Mouse (Mus musculus): ENCODE measurements at regions not wholly inside any gene's neighbourhood (a gene's known extent, or its start where the extent isn't known, plus 50 kb on each side); places are given as distances from the start of the nearest gene placed in this dataset.

DNA sequence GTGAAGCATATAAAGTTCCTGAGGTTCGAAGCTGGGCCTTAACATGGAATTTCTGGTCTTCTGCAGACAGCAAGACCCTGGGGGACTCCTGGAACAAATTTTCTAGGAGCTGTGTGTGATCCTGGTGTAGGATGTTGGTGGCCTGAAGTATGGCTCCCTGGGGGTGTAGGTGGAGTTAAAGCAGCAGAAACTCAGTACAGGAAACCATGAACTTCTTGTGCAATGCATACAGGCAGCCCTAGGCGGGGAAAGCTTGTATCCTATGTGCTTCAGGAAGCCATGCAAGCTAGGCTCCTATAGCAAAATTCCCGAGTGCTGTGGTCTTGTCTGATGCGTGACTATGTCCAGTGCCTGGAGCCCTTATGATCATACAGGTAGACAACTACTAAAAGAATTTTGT is 129.8 kb upstream of the Ednrb start:
- TF ChIP-seq CTCF (conservative IDR thresholded peaks at IDR 0.05 in 1 of 2, IDR thresholded peaks at IDR 0.05 in 1 of 2; ENCODE audit: low read depth in 2 of 2, low read length in 2 of 2): no peak
- TF ChIP-seq MEF2A (IDR thresholded peaks at IDR 0.05; ENCODE audit: borderline replicate concordance, low read depth, low read length): no peak
- no peak for TF ChIP-seq NRF1 (IDR thresholded peaks at IDR 0.05; ENCODE audit: low read depth, low read length)
- TF ChIP-seq MAZ (IDR thresholded peaks at IDR 0.05; ENCODE audit: low read depth, low read length): no peak
- TF ChIP-seq TCF12 (IDR thresholded peaks at IDR 0.05; ENCODE audit: low read depth, low read length): no peak

Measured in CH12.LX (cell line).